ENCODE assay signal across 23 mouse cellular contexts in the genomic region with DNA sequence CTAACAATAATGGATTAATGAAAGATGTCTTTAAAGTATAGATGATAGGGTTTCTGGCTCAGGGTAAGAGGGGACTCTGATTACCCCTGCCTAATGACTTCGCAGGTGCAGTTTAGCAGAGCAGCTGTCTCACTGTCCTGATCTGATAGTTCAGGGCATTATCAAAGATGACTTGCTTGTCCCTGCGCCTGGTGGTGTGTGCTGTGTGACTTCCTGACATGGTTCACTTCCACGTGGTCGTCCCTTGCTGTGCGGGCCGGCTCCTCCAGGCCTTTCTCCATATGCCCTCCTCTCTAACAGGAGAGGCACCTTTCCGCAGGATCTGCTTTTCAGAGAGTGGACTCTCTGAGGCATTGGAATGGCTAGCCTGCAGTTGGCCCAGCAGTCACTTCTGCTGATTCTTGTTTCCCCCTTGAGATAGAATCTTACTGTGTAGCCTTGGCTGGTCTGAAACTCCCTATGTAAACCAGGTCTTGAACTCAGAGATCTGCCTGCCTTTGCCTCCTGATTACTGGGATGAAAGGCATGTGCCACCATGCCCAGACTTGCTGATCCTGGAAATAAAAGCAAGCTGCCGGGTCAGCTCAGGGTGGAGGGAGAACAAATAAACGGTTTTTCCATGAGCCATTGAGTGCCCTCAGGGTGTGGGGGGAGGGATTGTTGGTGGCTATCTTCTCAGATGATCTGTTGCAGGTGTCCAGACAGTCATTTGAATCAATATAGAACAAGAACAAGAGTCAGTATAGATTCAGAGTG. TPM values are rescaled to one million over a fixed set of nuclear protein-coding genes. Genes with fewer than 3 reads are reported as not detected.
DNase-seq lines count a peak whose midpoint lies in the region; ATAC-seq lines count a peak whose summit lies in the region.
"Had no signal": no experiment of that assay in that cellular context is flagged by ENCODE, and none has a peak within 500 bp of the region (broad histone marks: within the 10 kb centered on the region; RNA-seq: fewer than 3 reads in every experiment).

No protein-coding gene starts in this region.

- WGBS in hindbrain, embryonic 14.5 days, result 78% methylated on average over 9 of the region's 9 CpGs

- no peaks in the 10 kb centered on the region for H3K27me3 ChIP-seq in hindbrain, embryonic 14.5 days (ENCODE audit: control insufficient read depth, insufficient read depth, low read length)
- H3K27me3 ChIP-seq: embryonic facial prominence, embryonic 13.5 days; heart, embryonic 12.5 days; hindbrain, embryonic 12.5 days; limb, embryonic 12.5 days; midbrain, embryonic 13.5 days had no signal

- no peak overlapping the region for H3K4me2 ChIP-seq in hindbrain, embryonic 14.5 days (replicated peaks)
- H3K4me2 ChIP-seq: embryonic facial prominence, embryonic 13.5 days; heart, embryonic 12.5 days; hindbrain, embryonic 12.5 days; limb, embryonic 12.5 days; liver, embryonic 12.5 days; midbrain, embryonic 13.5 days had no signal

- H3K4me3 ChIP-seq in hindbrain, embryonic 14.5 days (replicated peaks; ENCODE audit: low read length), result no peak overlapping the region
- H3K4me3 ChIP-seq: embryonic facial prominence, embryonic 13.5 days; heart, embryonic 12.5 days; hindbrain, embryonic 12.5 days; limb, embryonic 12.5 days; liver, embryonic 12.5 days; midbrain, embryonic 13.5 days had no signal

- H3K27ac ChIP-seq in hindbrain, embryonic 14.5 days, result no peak overlapping the region
- H3K27ac ChIP-seq: embryonic facial prominence, embryonic 13.5 days; hindbrain, embryonic 12.5 days; kidney, postnatal 0 days; limb, embryonic 12.5 days; liver, embryonic 12.5 days; midbrain, embryonic 13.5 days had no signal

- no peaks in the 10 kb centered on the region for H3K9me3 ChIP-seq in hindbrain, embryonic 14.5 days (ENCODE audit: control insufficient read depth, low read length)
- H3K9me3 ChIP-seq: embryonic facial prominence, embryonic 13.5 days; heart, embryonic 12.5 days; hindbrain, embryonic 12.5 days; limb, embryonic 12.5 days; liver, embryonic 12.5 days; midbrain, embryonic 13.5 days had no signal

- H3K36me3 ChIP-seq in hindbrain, embryonic 14.5 days (replicated peaks; ENCODE audit: control insufficient read depth, insufficient read depth), result no peaks in the 10 kb centered on the region
- H3K36me3 ChIP-seq: embryonic facial prominence, embryonic 13.5 days; heart, embryonic 12.5 days; hindbrain, embryonic 12.5 days; limb, embryonic 12.5 days; liver, embryonic 12.5 days; midbrain, embryonic 13.5 days had no signal

- no peak overlapping the region for H3K9ac ChIP-seq in hindbrain, embryonic 14.5 days
- H3K9ac ChIP-seq: embryonic facial prominence, embryonic 13.5 days; heart, embryonic 12.5 days; hindbrain, embryonic 12.5 days; limb, embryonic 12.5 days; liver, embryonic 12.5 days; midbrain, embryonic 13.5 days had no signal

- ATAC-seq in hindbrain, embryonic 14.5 days (ENCODE audit: low FRiP score), result no peak
- ATAC-seq: forebrain, embryonic 14.5 days; liver, embryonic 12.5 days; midbrain, embryonic 13.5 days had no signal

- H3K4me1 ChIP-seq in hindbrain, embryonic 14.5 days (replicated peaks; ENCODE audit: control insufficient read depth, insufficient read depth, low read length), result peaks cover 4% of the 10 kb centered on the region; the same call in 1 of the 2 replicates
- H3K4me1 ChIP-seq: limb, embryonic 12.5 days had no signal

- peak; percentile 39 to 55 for DNase-seq in cerebellum, postnatal 25 days
- no peak for DNase-seq in cerebellum, adult 11 months
- peak; percentile 20 for DNase-seq in urinary bladder, postnatal 14 days (ENCODE audit: low spot score)
- DNase-seq in urinary bladder, postnatal 10 days (ENCODE audit: low spot score), result no peak
- DNase-seq in brain, adult 2 months (ENCODE audit: low read depth, low spot score), result peak; percentile 42
- DNase-seq in frontal cortex, postnatal 25 days (ENCODE audit: low spot score in 2 of 2), result no peak
- DNase-seq in hindbrain, embryonic 14.5 days (ENCODE audit: low spot score), result no peak
- DNase-seq: adrenal gland, adult 2 months; gastrocnemius, postnatal 10 days; heart, postnatal 10 days; kidney, adult 2 months; lung, adult 2 months; lung, postnatal 14 days; thymus, adult 18-20 months; thymus, postnatal 36 days had no signal

RNA-seq across cellular contexts. Expression of a gene that starts 44.7 kb away (rescaled TPM):
- polyA plus RNA-seq in hindbrain, embryonic 14.5 days (2014; fragmentation: Nextera tagmentation; extraction: Ambion mirVana), result 9.3 and 10.8 TPM in 2 replicates

Comparison
In these comparisons a context has a peak if more than half of its experiments do, and no peak if none do; other contexts are left out.
1. DNase-seq: peak in cerebellum, postnatal 25 days (2 of 2), urinary bladder, postnatal 14 days (single experiment) and brain, adult 2 months (single experiment); none in cerebellum, adult 11 months (single experiment), urinary bladder, postnatal 10 days (single experiment), frontal cortex, postnatal 25 days (0 of 2) and hindbrain, embryonic 14.5 days (single experiment).